Mouse (Mus musculus) bone marrow, adult 2 months (tissue): ENCODE results near the gene Cpa5. TPM values are rescaled to one million over a fixed set of nuclear protein-coding genes. Genes with fewer than 3 reads are reported as not detected.

ENCODE experiments used
- H3K27ac ChIP-seq: fragments of 200-500 bp; 2 replicates; pipeline ENCODE4 v1.5.1; 2012; ENCODE audit warnings: low read depth, mild to moderate bottlenecking, control low read depth, inconsistent platforms, low read length; ENCODE audit not compliant: control insufficient read depth, poor library complexity, insufficient read depth
- H3K4me1 ChIP-seq: fragments of 200-500 bp; 2 replicates; pipeline ENCODE4 v1.6.1; 2011; ENCODE audit warnings: low read length; ENCODE audit not compliant: control insufficient read depth, insufficient read depth
- H3K4me3 ChIP-seq: fragments of 200-500 bp; replicated peaks from 2 replicates; pipeline ENCODE3; 2011; ENCODE audit warnings: mild to moderate bottlenecking, low read depth, low read length, control low read depth; ENCODE audit not compliant: control insufficient read depth
- CTCF ChIP-seq: fragments of 200-500 bp; IDR thresholded peaks from 2 replicates; pipeline ENCODE4 v1.5.1; 2011; ENCODE audit warnings: low read length, control low read depth; ENCODE audit not compliant: control insufficient read depth, insufficient read depth
- POLR2A ChIP-seq: fragments of 200-500 bp; IDR thresholded peaks from 2 replicates; pipeline ENCODE4 v1.6.1; 2011; ENCODE audit warnings: low read depth, mild to moderate bottlenecking, control low read depth, low read length, borderline replicate concordance; ENCODE audit not compliant: control insufficient read depth
- WGBS: fragments of 180-500 bp; shearing (Covaris S2); methylation state at CpG from one replicate; pipeline ENCODE4 v1.1.7; 2018; 5-methylcytosine and 5-hydroxymethylcytosine counted together
- polyA plus RNA-seq: library from polyadenylated mRNA; stranded (reverse); fragments of >200 nt; gene quantifications from 2 replicates; pipeline ENCODE4 v1.2.4, GENCODE M21; 2011; ENCODE audit warnings: low replicate concordance; ENCODE audit not compliant: missing spikeins, insufficient read depth, insufficient read length

Gene Cpa5
- polyA plus RNA-seq, 1 experiment = not detected

DNA sequence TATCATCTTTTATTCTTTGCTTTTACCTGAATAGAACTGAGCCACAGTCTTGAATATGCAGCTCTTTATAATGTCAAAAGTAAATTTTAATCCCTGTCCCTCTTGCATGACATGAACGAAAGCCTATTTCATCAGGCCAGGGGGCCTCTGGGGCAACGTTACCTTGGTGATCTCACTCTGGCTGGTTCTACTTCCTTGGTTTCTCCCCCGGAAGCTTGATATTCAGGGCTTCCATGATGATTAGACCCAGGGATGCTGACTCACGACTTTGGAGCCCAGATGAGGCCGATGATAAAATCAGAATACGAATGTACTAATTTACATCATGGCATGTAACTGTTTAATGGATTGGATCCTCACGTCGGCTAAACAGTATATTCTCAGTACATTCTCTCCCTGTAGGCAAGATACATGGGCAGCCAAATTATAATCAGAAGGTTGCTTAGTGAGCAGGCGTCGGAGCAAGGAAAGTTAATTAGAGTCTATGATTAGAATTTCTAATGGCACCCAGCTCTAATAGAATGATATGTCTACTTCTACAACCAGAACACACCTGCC is 18.3 kb upstream of the Cpa5 start:
- WGBS = 51% methylated on average over 10 of the region's 10 CpGs
- H3K27ac ChIP-seq = no peak overlapping the region
- no peaks in the 10 kb centered on the region; the same call in 1 of the 2 replicates for H3K4me1 ChIP-seq
- TF ChIP-seq POLR2A (no peak), CTCF (no peak)
- H3K4me3 ChIP-seq = no peak overlapping the region

DNA sequence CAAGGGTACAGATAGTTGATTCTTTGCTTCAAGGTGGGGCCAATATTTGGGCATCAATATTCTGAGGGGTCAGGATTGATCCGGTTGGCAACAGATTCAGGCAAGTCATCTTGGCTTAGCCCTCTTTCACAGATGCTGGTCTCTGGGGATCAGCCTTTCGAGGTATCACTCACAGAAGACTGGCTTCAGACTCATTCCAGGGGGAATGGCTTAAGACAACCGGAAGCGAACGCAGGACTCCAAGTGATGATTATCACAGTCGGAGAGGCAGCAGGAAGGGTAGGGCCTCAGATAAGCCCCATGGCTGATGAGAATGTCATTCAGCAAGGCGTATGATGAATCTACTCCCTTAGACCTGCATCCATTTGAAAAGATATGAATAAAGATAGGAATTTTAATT is 16.4 kb upstream of the Cpa5 start:
- WGBS = 89% methylated on average over 7 of the region's 7 CpGs
- Histone ChIP-seq H3K27ac (no peak overlapping the region), H3K4me3 (no peak overlapping the region), H3K4me1 (no peaks in the 10 kb centered on the region)
- TF ChIP-seq CTCF = no peak

DNA sequence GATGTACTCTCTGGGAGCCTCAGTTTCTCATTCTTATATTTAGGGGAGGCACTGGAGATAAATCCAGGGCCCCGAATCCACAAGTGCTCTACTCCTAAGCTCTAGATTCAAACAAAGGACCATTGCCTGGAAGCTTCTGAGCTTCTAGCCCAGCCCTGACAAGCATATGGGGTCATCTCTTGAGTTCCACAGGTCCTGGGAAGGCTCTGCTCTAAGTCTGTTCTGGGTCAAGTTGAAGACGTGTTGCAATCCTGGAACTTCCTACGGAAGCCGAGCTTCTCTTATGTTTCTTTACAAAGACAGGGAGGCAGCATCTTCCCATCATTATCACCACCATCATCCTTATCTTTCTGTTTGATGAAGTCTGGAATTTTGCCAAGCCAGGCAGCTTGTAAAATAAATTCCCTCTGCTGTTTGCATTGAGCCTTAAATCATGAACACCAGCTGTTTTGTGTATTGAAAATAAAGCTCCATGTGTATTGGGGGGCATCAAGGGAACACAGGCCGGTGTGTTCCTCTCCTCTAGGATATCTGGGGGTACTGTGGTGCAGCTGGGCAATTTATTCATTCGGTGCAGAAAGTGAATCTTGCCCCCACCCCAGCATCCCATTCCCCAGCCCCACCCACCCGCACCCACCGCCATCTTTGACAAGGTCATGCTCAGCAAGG is 14.4 kb upstream of the Cpa5 start:
- WGBS = 85% methylated on average over 8 of the region's 8 CpGs
- no peak overlapping the region for H3K4me3 ChIP-seq
- H3K27ac ChIP-seq = no peak overlapping the region
- no peaks in the 10 kb centered on the region for H3K4me1 ChIP-seq
- no peak for TF ChIP-seq CTCF
- TF ChIP-seq POLR2A = no peak

DNA sequence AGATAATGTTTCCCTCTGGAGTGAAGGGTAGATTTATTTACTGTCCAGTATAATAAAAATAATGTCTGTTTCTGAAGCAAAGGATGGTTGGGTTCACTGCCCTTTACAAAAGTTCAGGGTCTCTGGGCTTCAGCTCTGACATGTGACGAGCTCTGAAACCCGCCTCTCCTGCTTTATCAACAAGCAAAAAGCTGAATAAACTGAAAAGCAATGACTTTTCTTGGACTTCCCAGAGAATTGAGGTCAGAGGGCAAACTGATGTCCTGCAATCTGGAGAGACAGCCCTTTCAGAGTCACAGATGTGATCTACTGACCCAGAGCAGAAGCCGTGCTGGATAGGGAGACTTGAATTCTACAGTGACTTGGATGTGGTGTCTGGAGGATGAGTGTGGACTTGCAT is 10.8 kb upstream of the Cpa5 start:
- H3K4me1 ChIP-seq = no peaks in the 10 kb centered on the region

DNA sequence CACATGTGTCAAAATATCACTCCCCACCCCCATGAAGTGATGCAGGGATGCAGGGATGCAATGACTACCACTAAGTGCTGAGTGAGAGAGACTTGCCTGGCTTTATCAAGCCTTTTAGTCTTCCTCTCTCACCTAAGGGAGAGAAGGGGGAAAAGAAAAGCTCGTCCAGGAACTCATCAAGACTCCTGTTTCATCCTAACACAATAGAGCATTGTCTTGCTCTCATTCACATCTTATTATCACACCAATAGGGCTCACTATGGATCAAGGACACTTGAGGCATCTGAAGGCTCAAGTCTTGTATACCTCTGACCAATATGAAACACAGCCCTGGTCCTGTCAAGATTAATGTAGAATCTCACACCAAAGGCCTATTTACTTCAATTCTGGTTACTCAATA is 9.8 kb upstream of the Cpa5 start:
- H3K4me1 ChIP-seq = no peaks in the 10 kb centered on the region
- TF ChIP-seq POLR2A (no peak), CTCF (no peak)
- 81% methylated on average over 1 of the region's 1 CpGs for WGBS

More for the DNA sequence above, 10.8 kb upstream of the Cpa5 start:
- no peak for TF ChIP-seq POLR2A
- TF ChIP-seq CTCF = no peak
- WGBS = 81% methylated on average over 3 of the region's 3 CpGs
- Histone ChIP-seq H3K4me3 (no peak overlapping the region), H3K27ac (no peak overlapping the region)

DNA sequence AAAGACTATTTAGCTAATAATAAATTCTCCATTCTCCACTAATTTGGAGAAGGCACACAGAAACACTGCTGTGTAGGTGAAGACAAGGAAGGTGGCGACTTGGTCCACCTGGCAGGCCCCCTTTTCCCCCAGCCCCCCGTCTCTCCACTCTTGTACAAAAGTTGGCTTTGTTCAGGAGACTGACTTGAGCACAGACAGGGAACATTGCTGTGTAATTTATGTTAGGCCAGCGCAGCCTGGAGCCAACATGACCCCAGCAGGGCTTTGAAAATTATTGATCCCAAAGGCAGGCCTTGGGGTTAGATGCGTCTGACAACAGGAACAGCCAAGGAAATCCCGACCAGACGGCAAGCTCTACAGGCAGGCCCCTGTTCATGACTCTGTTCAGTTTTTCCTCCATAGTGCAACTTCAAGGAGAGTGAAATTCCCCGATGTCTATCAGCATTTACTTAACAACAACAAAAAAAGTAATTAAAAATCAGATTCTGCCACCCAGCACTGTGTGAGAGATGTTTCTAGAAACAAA is 6.4 kb upstream of the Cpa5 start:
- Histone ChIP-seq H3K27ac (no peak overlapping the region), H3K4me3 (no peak overlapping the region)
- TF ChIP-seq POLR2A (no peak), CTCF (no peak)

More for the DNA sequence above, 9.8 kb upstream of the Cpa5 start:
- Histone ChIP-seq H3K4me3 (no peak overlapping the region), H3K27ac (no peak overlapping the region)

DNA sequence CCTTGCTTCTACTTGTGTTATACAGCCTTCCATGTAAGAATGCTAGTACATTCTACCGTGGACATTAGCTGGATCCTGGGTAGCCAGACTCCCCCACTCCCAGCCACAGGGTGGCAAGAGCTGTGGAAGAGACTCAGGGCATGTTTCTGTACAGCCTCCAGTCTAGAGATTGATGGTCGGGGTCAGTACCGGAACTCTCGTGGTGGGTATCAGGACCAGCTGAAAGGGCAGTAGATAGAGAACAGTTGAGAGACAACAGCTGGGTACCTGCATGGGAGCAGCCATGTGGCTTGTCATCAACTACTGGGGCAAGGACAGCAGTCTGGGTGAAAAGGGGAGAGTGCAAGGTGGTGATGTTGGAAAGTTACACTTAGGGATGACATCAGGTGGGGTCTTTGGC is 5.7 kb upstream of the Cpa5 start:
- H3K27ac ChIP-seq = no peak overlapping the region
- no peak overlapping the region for H3K4me3 ChIP-seq
- no peaks in the 10 kb centered on the region for H3K4me1 ChIP-seq
- TF ChIP-seq CTCF = no peak
- TF ChIP-seq POLR2A = no peak
- 75% methylated on average over 4 of the region's 4 CpGs for WGBS

More for the DNA sequence above, 6.4 kb upstream of the Cpa5 start:
- 79% methylated on average over 7 of the region's 7 CpGs for WGBS
- H3K4me1 ChIP-seq = no peaks in the 10 kb centered on the region

DNA sequence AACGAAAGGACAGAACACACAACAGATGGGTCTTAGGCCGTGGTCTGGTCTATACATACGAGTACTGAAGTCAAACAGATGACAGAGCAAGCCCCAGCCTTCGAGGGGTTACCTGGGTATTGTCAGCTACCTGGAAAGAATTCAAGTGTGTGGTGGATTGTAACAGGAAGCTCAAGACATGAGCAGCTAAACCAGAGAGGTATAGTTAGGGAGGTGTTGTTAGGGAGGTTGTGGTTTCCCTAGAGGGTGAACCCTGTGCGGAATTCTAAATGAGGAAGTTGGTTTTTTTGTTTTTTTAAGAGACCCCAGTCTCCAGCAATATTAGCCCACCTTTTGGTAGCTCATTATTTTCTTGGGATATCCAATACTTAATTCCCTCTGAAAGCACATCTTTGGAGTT is 5.1 kb upstream of the Cpa5 start:
- 7% methylated on average over 5 of the region's 5 CpGs for WGBS
- TF ChIP-seq CTCF = no peak
- no peak for TF ChIP-seq POLR2A
- Histone ChIP-seq H3K4me3 (no peak overlapping the region), H3K27ac (no peak overlapping the region), H3K4me1 (no peaks in the 10 kb centered on the region)
